Mouse (Mus musculus): ENCODE data around the gene Platr17. TPM values are rescaled to one million over a fixed set of nuclear protein-coding genes. Genes with fewer than 3 reads are reported as not detected.

Platr17 gene
- polyA plus RNA-seq, 1 experiment = 0.38 TPM

- DNase-seq (ENCODE audit: low read depth) = no peak
- TF ChIP-seq POLR2A (IDR thresholded peaks at IDR 0.05; ENCODE audit: borderline replicate concordance, extremely low read depth, insufficient read depth, insufficient read length, poor library complexity, severe bottlenecking) (no peak), CTCF (IDR thresholded peaks at IDR 0.05; ENCODE audit: borderline replicate concordance, extremely low read depth, insufficient read depth, insufficient read length) (no peak)
Measured at GRCm38 (mm10) chr17:33952879-33953278, 47.9 kb downstream of the Platr17 start.

GRCm38 (mm10) chr17:33953310-33953709 is 48.4 kb downstream of the Platr17 start:
- no peak for DNase-seq (ENCODE audit: low read depth)
- no peak for TF ChIP-seq POLR2A (IDR thresholded peaks at IDR 0.05; ENCODE audit: borderline replicate concordance, extremely low read depth, insufficient read depth, insufficient read length, poor library complexity, severe bottlenecking)
- TF ChIP-seq CTCF (IDR thresholded peaks at IDR 0.05; ENCODE audit: borderline replicate concordance, extremely low read depth, insufficient read depth, insufficient read length) = no peak

GRCm38 (mm10) chr17:33953961-33954565 is 49.1 kb downstream of the Platr17 start:
- DNase-seq (ENCODE audit: low read depth) = no peak
- no peak for TF ChIP-seq POLR2A (IDR thresholded peaks at IDR 0.05; ENCODE audit: borderline replicate concordance, extremely low read depth, insufficient read depth, insufficient read length, poor library complexity, severe bottlenecking)
- no peak for TF ChIP-seq CTCF (IDR thresholded peaks at IDR 0.05; ENCODE audit: borderline replicate concordance, extremely low read depth, insufficient read depth, insufficient read length)

GRCm38 (mm10) chr17:33954646-33955554 is 50.0 kb downstream of the Platr17 start:
- DNase-seq (ENCODE audit: low read depth) = no peak
- no peak for TF ChIP-seq CTCF (IDR thresholded peaks at IDR 0.05; ENCODE audit: borderline replicate concordance, extremely low read depth, insufficient read depth, insufficient read length)
- no peak for TF ChIP-seq POLR2A (IDR thresholded peaks at IDR 0.05; ENCODE audit: borderline replicate concordance, extremely low read depth, insufficient read depth, insufficient read length, poor library complexity, severe bottlenecking)

GRCm38 (mm10) chr17:33955555-33956214 is 50.8 kb downstream of the Platr17 start, which contains the start of the genes Vps52 and Rps18:
Vps52 (plus strand) TSS chr17:33955812.
Rps18 (minus strand) TSS chr17:33956001.
- peak; percentile 83; the same call in 1 of the 2 replicates for TF ChIP-seq POLR2A (IDR thresholded peaks at IDR 0.05; ENCODE audit: borderline replicate concordance, extremely low read depth, insufficient read depth, insufficient read length, poor library complexity, severe bottlenecking)
- TF ChIP-seq CTCF (IDR thresholded peaks at IDR 0.05; ENCODE audit: borderline replicate concordance, extremely low read depth, insufficient read depth, insufficient read length) = 0 out of 2 replicates have a peak, but pooled peaks have one; percentile 25
- peak; percentile 99 for DNase-seq (ENCODE audit: low read depth)

Other genes with a start within 250 kb of the Platr17 start
- 206 and 243 TPM in 2 replicates for gene Hnrnpm, start 218.3 kb upstream of the Platr17 start, polyA plus RNA-seq (2012; rRNA removed)
- 59.3 and 65.7 TPM in 2 replicates for gene March2, start 186.5 kb upstream of the Platr17 start, polyA plus RNA-seq (2012; rRNA removed)
- 633 and 642 TPM in 2 replicates for gene Rab11b, start 144.6 kb upstream of the Platr17 start, polyA plus RNA-seq (2012; rRNA removed)
- 9.8 and 10.6 TPM in 2 replicates for gene Angptl4, start 123.3 kb upstream of the Platr17 start, polyA plus RNA-seq (2012; rRNA removed)
- gene Kank3, start 94.6 kb upstream of the Platr17 start, polyA plus RNA-seq (2012; rRNA removed) = 50.7 and 61.9 TPM in 2 replicates
- gene Rps28, start 80.6 kb upstream of the Platr17 start, polyA plus RNA-seq (2012; rRNA removed) = 1,048 and 1,174 TPM in 2 replicates
- gene Ndufa7, start 80.6 kb upstream of the Platr17 start, polyA plus RNA-seq (2012; rRNA removed) = 327 and 425 TPM in 2 replicates
- 41.6 and 49.6 TPM in 2 replicates for gene Cd320, start 62.0 kb upstream of the Platr17 start, polyA plus RNA-seq (2012; rRNA removed)
- gene Gm7029, start 31.3 kb upstream of the Platr17 start, polyA plus RNA-seq (2012; rRNA removed) = not detected in 2 replicates
- 18.5 and 32.3 TPM in 2 replicates for gene Kifc1, start 14.5 kb upstream of the Platr17 start, polyA plus RNA-seq (2012; rRNA removed)
- gene Daxx, start 4.3 kb downstream of the Platr17 start, polyA plus RNA-seq (2012; rRNA removed) = 43.8 and 52.6 TPM in 2 replicates
- 17.4 and 22.8 TPM in 2 replicates for gene Tapbp, start 10.8 kb downstream of the Platr17 start, polyA plus RNA-seq (2012; rRNA removed)
- gene Zbtb22, start 10.8 kb downstream of the Platr17 start, polyA plus RNA-seq (2012; rRNA removed) = 35.8 and 43.6 TPM in 2 replicates
- gene Rgl2, start 24.4 kb downstream of the Platr17 start, polyA plus RNA-seq (2012; rRNA removed) = 184 and 285 TPM in 2 replicates
- 85.7 and 97.5 TPM in 2 replicates for gene Pfdn6, start 35.2 kb downstream of the Platr17 start, polyA plus RNA-seq (2012; rRNA removed)
- gene Wdr46, start 35.5 kb downstream of the Platr17 start, polyA plus RNA-seq (2012; rRNA removed) = 22.8 and 29.3 TPM in 2 replicates
- gene B3galt4, start 46.4 kb downstream of the Platr17 start, polyA plus RNA-seq (2012; rRNA removed) = 9.9 and 11.1 TPM in 2 replicates
- 71.7 and 72.8 TPM in 2 replicates for gene Vps52, start 50.7 kb downstream of the Platr17 start, polyA plus RNA-seq (2012; rRNA removed)
- 744 and 771 TPM in 2 replicates for gene Rps18, start 50.9 kb downstream of the Platr17 start, polyA plus RNA-seq (2012; rRNA removed)
- gene H2-K1, start 95.2 kb downstream of the Platr17 start, polyA plus RNA-seq (2012; rRNA removed) = 20.4 and 20.5 TPM in 2 replicates
- 58.8 and 68.8 TPM in 2 replicates for gene Ring1, start 119.5 kb downstream of the Platr17 start, polyA plus RNA-seq (2012; rRNA removed)
- 88.8 and 156 TPM in 2 replicates for gene H2-Ke6, start 122.9 kb downstream of the Platr17 start, polyA plus RNA-seq (2012; rRNA removed)
- 133 and 138 TPM in 2 replicates for gene Slc39a7, start 126.5 kb downstream of the Platr17 start, polyA plus RNA-seq (2012; rRNA removed)
- 83.9 and 97.4 TPM in 2 replicates for gene Rxrb, start 126.7 kb downstream of the Platr17 start, polyA plus RNA-seq (2012; rRNA removed)
- 11.5 and 11.8 TPM in 2 replicates for gene Col11a2, start 134.3 kb downstream of the Platr17 start, polyA plus RNA-seq (2012; rRNA removed)
- gene H2-Oa, start 187.2 kb downstream of the Platr17 start, polyA plus RNA-seq (2012; rRNA removed) = 0.07 and 0.20 TPM in 2 replicates
- 12.0 and 16.4 TPM in 2 replicates for gene H2-DMa, start 214.4 kb downstream of the Platr17 start, polyA plus RNA-seq (2012; rRNA removed)
- gene Brd2, start 217.5 kb downstream of the Platr17 start, polyA plus RNA-seq (2012; rRNA removed) = 186 and 256 TPM in 2 replicates
- 0.18 and 0.40 TPM in 2 replicates for gene H2-DMb2, start 238.2 kb downstream of the Platr17 start, polyA plus RNA-seq (2012; rRNA removed)
- 0.82 and 1.1 TPM in 2 replicates for gene H2-DMb1, start 247.9 kb downstream of the Platr17 start, polyA plus RNA-seq (2012; rRNA removed)